Mouse (Mus musculus) right cerebral cortex, adult 2 months (tissue): ENCODE data around the gene 4933428M09Rik.
A peak's percentile ranks its signal among the peaks of the same experiment; 100 is the strongest.
"Not testable (repeated sequence)": the region's sequence is repeated elsewhere in the genome, so short reads cannot be mapped to it uniquely, and the experiment has no call there.

Experiments
- DNase-seq, 2 experiments: peaks; one replicate each; pipeline ENCODE4 v3.0.0; 2021 to 2022; ENCODE audit warnings: low spot score in 2 of 2

Gene 4933428M09Rik

GRCm38 (mm10) chrX:139178928-139179327 is at the start of gene 4933428M09Rik:
4933428M09Rik (plus strand) TSS chrX:139179228.
- no peak for DNase-seq

DNA sequence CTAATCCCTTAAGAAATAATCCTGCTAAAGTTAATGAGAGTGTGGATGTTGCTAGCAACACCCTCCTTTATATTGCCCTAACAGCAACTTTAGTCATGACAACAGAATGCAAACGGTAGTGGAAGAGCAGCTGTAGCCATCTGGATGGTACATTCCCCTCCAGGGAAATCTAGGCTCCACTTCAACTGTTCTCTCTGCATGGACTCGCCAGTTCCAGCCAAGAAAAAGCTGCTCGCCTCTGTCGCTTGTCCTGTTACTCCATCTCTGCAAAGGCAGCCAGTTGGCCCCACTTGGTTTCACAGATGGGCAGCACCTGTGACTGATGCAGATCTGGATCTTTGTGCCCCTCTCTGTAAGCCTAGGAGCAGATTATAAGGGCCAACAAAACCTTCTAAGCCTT is 45.0 kb upstream of the 4933428M09Rik start:
- DNase-seq, result no peak

- DNase-seq, result not testable (repeated sequence)
Measured at GRCm38 (mm10) chrX:139191506-139191905, 12.5 kb downstream of the 4933428M09Rik start.

DNA sequence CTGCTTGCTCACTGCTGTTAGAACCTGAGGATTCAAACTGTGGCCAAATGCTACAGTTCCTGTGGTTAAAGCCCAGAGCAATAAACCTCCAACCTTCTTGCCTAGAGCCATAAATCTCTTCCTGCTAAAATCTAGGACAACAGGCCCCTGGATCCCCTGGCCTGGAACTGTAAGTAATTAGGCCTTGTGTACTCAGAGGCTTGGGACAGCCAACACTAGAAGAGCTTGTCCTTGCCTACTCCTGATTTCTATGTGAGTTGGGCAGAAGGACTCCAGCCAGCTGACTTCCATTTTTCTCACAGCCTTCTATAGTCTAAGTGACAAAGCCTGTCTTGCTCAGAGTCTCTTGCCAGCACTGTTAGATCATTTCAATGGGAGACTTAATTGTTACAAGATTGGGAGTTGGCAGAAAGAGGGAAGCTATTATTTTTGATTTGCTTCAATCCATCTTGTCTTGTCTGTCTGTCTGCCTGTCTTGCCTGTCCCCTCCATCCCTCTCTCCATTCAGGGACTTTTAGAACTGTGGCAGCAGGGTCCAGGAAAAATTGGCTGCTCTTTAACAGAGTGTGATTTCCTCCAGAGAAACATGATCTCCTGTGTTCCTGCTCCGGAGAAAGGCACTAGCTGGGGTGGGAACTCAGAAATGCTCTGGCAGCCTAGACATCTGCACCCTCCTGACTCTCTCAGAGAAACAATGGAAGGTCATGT is 15.7 kb downstream of the 4933428M09Rik start:
- no peak for DNase-seq

DNA sequence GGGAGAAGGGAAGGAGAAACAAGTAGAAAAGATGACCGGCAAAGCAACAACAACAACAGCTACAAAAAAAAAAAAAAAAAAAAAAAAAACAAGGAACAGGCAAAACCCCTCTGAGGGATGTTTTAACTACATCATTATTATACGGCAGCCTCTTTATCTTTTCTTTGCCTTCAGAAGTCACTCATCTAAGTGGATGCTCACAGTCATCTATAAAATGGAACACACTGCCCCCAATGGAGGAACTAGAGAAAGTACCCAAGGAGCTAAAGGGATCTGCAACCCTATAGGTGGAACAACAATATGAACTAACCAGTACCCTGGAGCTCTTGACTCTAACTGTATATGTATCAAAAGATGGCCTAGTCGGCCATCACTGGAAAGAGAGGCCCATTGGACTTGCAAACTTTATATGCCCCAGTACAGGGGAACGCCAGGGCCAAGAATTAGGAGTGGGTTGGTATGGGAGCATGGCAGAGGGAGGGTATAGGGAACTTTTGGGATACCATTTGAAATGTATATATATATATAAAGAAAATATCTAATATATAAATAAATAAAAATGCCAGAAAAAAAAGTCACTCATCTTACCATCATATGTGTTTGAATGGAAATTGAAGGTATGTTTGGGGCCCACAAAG is 30.3 kb downstream of the 4933428M09Rik start:
- not testable (repeated sequence) for DNase-seq

DNA sequence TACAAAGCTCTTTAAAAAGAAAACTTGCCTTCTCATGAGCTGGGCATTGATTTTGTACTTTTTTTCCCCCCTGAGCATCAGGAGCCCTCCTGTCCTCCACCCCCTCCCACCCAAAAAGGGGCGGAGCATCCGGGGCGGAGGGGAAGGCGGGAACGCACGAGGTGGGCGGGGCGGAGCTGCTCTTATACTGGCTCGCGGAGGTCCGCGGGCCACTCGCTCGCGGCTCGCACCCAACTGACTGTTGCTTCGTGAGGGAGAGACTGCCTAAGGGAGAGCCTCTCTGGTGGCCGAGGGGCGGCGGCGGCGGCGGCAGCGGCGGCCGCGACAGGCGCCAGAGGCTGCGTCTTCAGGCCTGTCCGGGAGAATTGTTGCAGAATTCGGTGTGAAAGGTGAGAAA is 30.8 kb downstream of the 4933428M09Rik start, which contains the start of gene Mum1l1:
TSS of gene Mum1l1 (plus strand) at position 214 of the 397 bp plus-strand sequence.
- peak in 1 of 2 experiments; percentile 28 for DNase-seq

DNA sequence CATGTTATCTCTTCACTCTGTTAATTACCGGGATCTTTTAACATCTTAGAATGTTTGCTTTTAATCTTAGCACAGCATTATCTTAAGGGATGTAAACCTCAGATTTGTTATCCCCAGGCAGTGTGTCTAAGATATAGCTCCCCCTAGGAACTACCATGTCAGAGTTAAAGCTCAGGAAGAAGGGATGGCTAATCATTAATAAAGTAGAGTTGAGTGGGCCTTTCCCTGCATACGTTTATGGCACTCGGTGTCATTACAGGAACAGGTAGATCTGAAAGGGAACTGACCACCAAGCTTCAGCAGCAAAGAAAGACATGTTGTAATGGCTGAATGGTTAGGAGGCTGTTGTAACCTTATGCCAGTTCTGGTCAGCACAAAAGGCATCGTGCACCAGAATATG is 35.7 kb downstream of the 4933428M09Rik start:
- DNase-seq, result no peak

- DNase-seq, result no peak
Measured at GRCm38 (mm10) chrX:139216409-139216808, 37.4 kb downstream of the 4933428M09Rik start.

DNA sequence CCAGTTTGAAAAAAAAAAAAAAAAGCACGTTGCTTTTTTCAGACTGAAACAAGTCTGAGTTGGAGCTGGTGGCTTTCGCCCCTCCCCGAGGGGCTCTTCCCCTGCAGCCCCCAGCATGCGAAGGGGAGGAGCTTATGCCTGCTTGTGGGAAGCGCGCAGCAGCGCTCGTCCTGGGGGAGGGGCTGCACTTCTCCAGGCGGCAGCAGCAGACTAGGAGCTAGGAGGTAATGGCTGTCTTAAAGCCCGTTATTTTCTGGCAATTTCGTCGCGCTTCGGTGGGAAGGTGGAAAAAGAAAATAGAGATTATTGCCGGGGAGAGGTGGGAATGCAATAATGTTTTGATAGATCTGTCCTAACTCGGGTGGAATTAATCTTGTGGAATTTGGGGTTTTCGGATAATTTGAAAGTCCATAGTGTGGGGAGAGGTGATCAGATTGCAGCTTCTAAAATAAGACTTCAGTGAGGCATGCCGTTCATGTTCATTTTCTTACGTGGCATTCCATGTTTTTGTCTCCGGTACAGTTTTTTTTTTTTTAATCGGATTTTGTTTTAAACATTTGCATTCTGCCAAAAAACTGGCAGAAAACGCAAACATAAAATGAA is 38.1 kb downstream of the 4933428M09Rik start:
- peak; percentile 13 to 35 for DNase-seq

- no peak for DNase-seq
Measured at GRCm38 (mm10) chrX:139217776-139218175, 38.7 kb downstream of the 4933428M09Rik start.

DNA sequence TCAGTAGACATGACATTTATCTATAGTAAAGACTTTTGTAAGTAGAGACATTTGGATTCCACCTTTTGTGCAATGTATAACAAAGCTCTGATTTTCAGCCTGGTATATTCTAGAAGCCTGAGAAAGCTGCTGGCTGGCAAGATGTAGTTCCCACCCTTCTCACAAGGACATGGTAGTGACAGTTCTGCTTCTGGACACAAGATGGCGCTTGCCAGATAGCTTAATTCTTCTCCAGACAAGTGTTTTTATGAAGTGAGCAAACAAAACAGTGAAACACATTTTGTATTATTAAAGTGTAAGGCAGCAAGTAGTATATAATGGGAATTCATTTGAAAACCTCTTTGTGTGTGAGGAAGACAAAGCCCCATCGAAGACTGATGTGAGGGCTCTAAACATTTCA is 40.0 kb downstream of the 4933428M09Rik start:
- DNase-seq, result peak; percentile 57 to 66

GRCm38 (mm10) chrX:139220830-139221229 is 41.8 kb downstream of the 4933428M09Rik start:
- no peak for DNase-seq

- no peak for DNase-seq
Measured at GRCm38 (mm10) chrX:139221893-139222292, 42.9 kb downstream of the 4933428M09Rik start.
